Mouse (Mus musculus) hindbrain, embryonic 16.5 days (tissue): ENCODE results near the gene Dok4. TPM values are rescaled to one million over a fixed set of nuclear protein-coding genes. Genes with fewer than 3 reads are reported as not detected.

Experiments
- ATAC-seq: fragments of 200-750 bp; cut with Nextera tagmentation; 2 replicates; pipeline ENCODE4 v1.8.0; 2017; ENCODE audit warnings: moderate TSS enrichment, moderate library complexity
- H3K27ac ChIP-seq: fragments of 300-500 bp; sonication (generic); 2 replicates; pipeline ENCODE4 v1.5.1; 2014; ENCODE audit warnings: low read depth, mild to moderate bottlenecking, control low read depth, low read length, moderate library complexity
- H3K27me3 ChIP-seq: fragments of 300-500 bp; sonication (generic); replicated peaks from 2 replicates; pipeline ENCODE4 v1.6.1; 2014; ENCODE audit warnings: low read length; ENCODE audit not compliant: control insufficient read depth, insufficient read depth
- H3K36me3 ChIP-seq: fragments of 300-500 bp; sonication (generic); 2 replicates; pipeline ENCODE4 v1.6.1; 2014; ENCODE audit warnings: mild to moderate bottlenecking, low read length, moderate library complexity, mixed read lengths; ENCODE audit not compliant: control insufficient read depth, insufficient read depth
- H3K4me1 ChIP-seq: fragments of 300-500 bp; sonication (generic); 2 replicates; pipeline ENCODE4 v1.6.1; 2014; ENCODE audit warnings: low read depth, low read length; ENCODE audit not compliant: control insufficient read depth, insufficient read depth
- H3K4me2 ChIP-seq: fragments of 300-500 bp; sonication (generic); 2 replicates; pipeline ENCODE4 v1.6.1; 2014; ENCODE audit warnings: mild to moderate bottlenecking, low read length, control low read depth, moderate library complexity
- H3K4me3 ChIP-seq: fragments of 300-500 bp; sonication (generic); 2 replicates; pipeline ENCODE4 v1.5.1; 2014; ENCODE audit warnings: mild to moderate bottlenecking, low read length, control low read depth, moderate library complexity
- H3K9ac ChIP-seq: fragments of 300-500 bp; sonication (generic); 2 replicates; pipeline ENCODE4 v1.6.1; 2014; ENCODE audit warnings: low read depth, mild to moderate bottlenecking, control low read depth, low read length, moderate library complexity
- H3K9me3 ChIP-seq: fragments of 300-500 bp; sonication (generic); 2 replicates; pipeline ENCODE4 v1.6.1; 2014; ENCODE audit warnings: mild to moderate bottlenecking, low read length, moderate library complexity; ENCODE audit not compliant: control insufficient read depth
- WGBS: fragments of 180-500 bp; shearing (Covaris S2); extraction: QIAGEN DNeasy Blood & Tissue Kit; methylation state at CpG from one replicate; pipeline ENCODE4 v1.1.7; 2014; 5-methylcytosine and 5-hydroxymethylcytosine counted together
- polyA plus RNA-seq: library from polyadenylated mRNA; unstranded; fragments of >200 nt; fragmentation: Nextera tagmentation; extraction: Ambion mirVana; gene quantifications from 2 replicates; pipeline ENCODE4 v1.2.1, GENCODE M21; 2015

The Dok4 gene
- polyA plus RNA-seq, result 91.1 and 95.5 TPM in 2 replicates

DNA sequence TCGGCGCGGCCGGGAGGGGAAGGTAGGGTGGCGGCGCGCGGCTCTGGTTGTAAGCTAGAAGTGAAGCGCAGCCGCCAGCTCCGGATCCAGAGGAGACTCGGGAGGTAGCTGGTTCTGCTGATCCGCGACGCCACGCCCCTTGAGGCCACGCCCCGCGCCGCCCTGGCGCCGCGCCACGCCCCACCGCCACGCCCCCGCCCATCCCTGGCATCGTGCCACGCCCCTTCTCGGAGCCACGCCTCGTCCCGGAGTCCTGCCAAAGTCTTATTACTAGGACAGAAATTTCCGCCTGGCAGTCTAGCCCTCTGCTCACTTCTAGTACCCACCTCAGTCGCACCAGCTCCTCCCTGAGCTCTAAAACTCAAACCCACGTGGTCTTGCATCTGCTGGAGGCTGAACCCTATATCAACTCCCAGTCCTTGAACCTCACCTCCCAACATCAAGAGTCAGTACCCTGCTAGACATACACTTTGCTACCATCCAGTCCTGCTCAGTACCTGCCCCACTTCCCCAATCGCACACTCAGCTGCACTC, at the start of gene Dok4:
Dok4 (minus strand) TSS at position 134 of the 534 bp plus-strand sequence.
- peak within 1 kb of the TSS; percentile 100 for H3K4me2 ChIP-seq
- peak within 1 kb of the TSS; percentile 75 for H3K9ac ChIP-seq
- H3K27me3 ChIP-seq, result peaks cover 12% of the 10 kb centered on the region
- H3K36me3 ChIP-seq, result no peaks in the 10 kb centered on the region
- H3K4me1 ChIP-seq, result peaks cover 25% of the 10 kb centered on the region
- WGBS, result under 1% methylated on average over 27 of the region's 37 CpGs
- H3K27ac ChIP-seq, result 0 out of 2 replicates have a peak within 1 kb of the TSS, but pooled peaks have one; percentile 17
- H3K9me3 ChIP-seq, result no peaks in the 10 kb centered on the region
- peak; percentile 53 for ATAC-seq
- H3K4me3 ChIP-seq, result peak within 1 kb of the TSS; percentile 70

- Histone ChIP-seq H3K27me3 (no peaks in the 10 kb centered on the region), H3K4me3 (no peak within 1 kb of the TSS), H3K4me1 (no peaks in the 10 kb centered on the region), H3K9me3 (no peaks in the 10 kb centered on the region), H3K27ac (no peak within 1 kb of the TSS), H3K9ac (no peak within 1 kb of the TSS), H3K36me3 (no peaks in the 10 kb centered on the region), H3K4me2 (no peak within 1 kb of the TSS)
- WGBS, result 52% methylated on average over 7 of the region's 8 CpGs
- ATAC-seq, result no peak
Measured at GRCm38 (mm10) chr8:94923405-94923804, 47.3 kb upstream of the Dok4 start, which contains the start of gene Adgrg5. Gene Adgrg5, plus strand, starts transcription at chr8:94923694.

GRCm38 (mm10) chr8:94922602-94923001, 46.5 kb upstream of the Dok4 start:
- no peak overlapping the region for H3K27ac ChIP-seq
- ATAC-seq, result no peak
- H3K4me3 ChIP-seq, result no peak overlapping the region
- H3K9ac ChIP-seq, result no peak overlapping the region
- no peaks in the 10 kb centered on the region for H3K36me3 ChIP-seq
- H3K27me3 ChIP-seq, result peaks cover 4% of the 10 kb centered on the region; the same call in 1 of the 2 replicates
- no peak overlapping the region for H3K4me2 ChIP-seq
- H3K9me3 ChIP-seq, result no peaks in the 10 kb centered on the region
- peaks cover 5% of the 10 kb centered on the region; the same call in 1 of the 2 replicates for H3K4me1 ChIP-seq
- WGBS, result 29% methylated on average over 8 of the region's 8 CpGs

DNA sequence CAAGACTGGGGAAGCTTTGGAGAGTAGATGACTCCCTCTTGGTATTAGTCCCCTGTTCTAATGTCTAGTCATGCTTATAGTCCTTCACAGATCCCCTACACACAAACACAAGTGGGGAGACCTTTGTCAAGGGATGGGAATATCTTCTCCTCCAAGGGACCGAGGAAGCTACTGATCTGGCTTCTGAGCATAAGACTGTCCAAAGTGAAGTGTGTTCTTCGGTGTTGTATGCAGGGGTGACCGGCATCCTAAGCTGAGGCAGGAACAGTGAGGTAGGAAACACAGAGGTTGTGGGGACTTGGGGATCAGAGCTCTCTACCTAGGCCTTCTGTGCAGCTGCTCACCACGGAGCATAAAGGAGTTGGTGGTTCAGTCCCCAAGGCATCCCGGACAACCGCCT, 46.0 kb upstream of the Dok4 start:
- Histone ChIP-seq H3K9me3 (no peaks in the 10 kb centered on the region), H3K27ac (no peak overlapping the region), H3K9ac (no peak overlapping the region), H3K4me1 (peaks cover 8% of the 10 kb centered on the region; the same call in 1 of the 2 replicates), H3K4me3 (no peak overlapping the region), H3K36me3 (no peaks in the 10 kb centered on the region), H3K27me3 (peaks cover 5% of the 10 kb centered on the region; the same call in 1 of the 2 replicates), H3K4me2 (no peak overlapping the region)
- WGBS, result 63% methylated on average over 6 of the region's 6 CpGs
- no peak for ATAC-seq

- ATAC-seq, result no peak
- Histone ChIP-seq H3K4me3 (no peak overlapping the region), H3K4me2 (no peak overlapping the region), H3K9me3 (no peaks in the 10 kb centered on the region), H3K27ac (no peak overlapping the region), H3K9ac (no peak overlapping the region), H3K27me3 (peaks cover 5% of the 10 kb centered on the region; the same call in 1 of the 2 replicates), H3K36me3 (no peaks in the 10 kb centered on the region), H3K4me1 (peaks cover 18% of the 10 kb centered on the region)
Measured at GRCm38 (mm10) chr8:94919256-94919655, 43.1 kb upstream of the Dok4 start.

GRCm38 (mm10) chr8:94917851-94918495, 41.8 kb upstream of the Dok4 start, which contains the start of gene Ccdc102a:
Gene Ccdc102a, minus strand, starts transcription at chr8:94918098.
- peaks cover 22% of the 10 kb centered on the region for H3K4me1 ChIP-seq
- H3K36me3 ChIP-seq, result no peaks in the 10 kb centered on the region
- 4% methylated on average over 35 of the region's 51 CpGs for WGBS
- peak within 1 kb of the TSS; percentile 65 for H3K9ac ChIP-seq
- no peaks in the 10 kb centered on the region for H3K9me3 ChIP-seq
- peak within 1 kb of the TSS; percentile 56 for H3K4me3 ChIP-seq
- H3K27ac ChIP-seq, result peak within 1 kb of the TSS; percentile 40; the same call in 1 of the 2 replicates
- ATAC-seq, result 0 out of 2 replicates have a peak, but pooled peaks have one; percentile 14
- H3K4me2 ChIP-seq, result peak within 1 kb of the TSS; percentile 86
- peaks cover 10% of the 10 kb centered on the region for H3K27me3 ChIP-seq

GRCm38 (mm10) chr8:94917352-94917751, 41.2 kb upstream of the Dok4 start:
- H3K36me3 ChIP-seq, result no peaks in the 10 kb centered on the region
- peak overlapping the region; percentile 86 for H3K4me2 ChIP-seq
- peaks cover 15% of the 10 kb centered on the region for H3K27me3 ChIP-seq
- ATAC-seq, result peak; percentile 92
- peak overlapping the region; percentile 56 for H3K4me3 ChIP-seq
- 0% methylated on average over 24 of the region's 27 CpGs for WGBS
- H3K9ac ChIP-seq, result peak overlapping the region; percentile 65
- H3K4me1 ChIP-seq, result peaks cover 25% of the 10 kb centered on the region
- no peaks in the 10 kb centered on the region for H3K9me3 ChIP-seq
- H3K27ac ChIP-seq, result peak overlapping the region; percentile 40; the same call in 1 of the 2 replicates

DNA sequence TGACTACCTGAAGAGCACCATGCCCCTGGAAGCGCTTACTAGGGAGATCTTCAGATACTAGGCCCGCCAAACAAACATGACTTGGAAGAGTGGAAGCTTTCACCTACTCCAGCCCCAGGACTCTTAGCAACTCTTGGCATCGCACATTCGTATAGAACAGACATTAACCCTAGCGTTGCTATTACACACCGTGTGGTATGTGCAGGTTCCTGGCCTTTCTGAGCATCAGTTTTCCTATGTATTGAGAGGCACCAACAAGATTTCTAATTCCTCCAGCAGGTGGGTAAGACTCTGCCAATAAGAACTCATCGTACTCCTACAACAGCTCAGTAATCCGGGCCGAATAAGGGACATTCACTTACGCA, 40.8 kb upstream of the Dok4 start:
- 16% methylated on average over 10 of the region's 10 CpGs for WGBS
- Histone ChIP-seq H3K9ac (peak overlapping the region; percentile 43; the same call in 1 of the 2 replicates), H3K9me3 (no peaks in the 10 kb centered on the region), H3K4me3 (peak overlapping the region; percentile 56), H3K4me1 (peaks cover 25% of the 10 kb centered on the region), H3K4me2 (peak overlapping the region; percentile 86), H3K36me3 (no peaks in the 10 kb centered on the region), H3K27me3 (peaks cover 15% of the 10 kb centered on the region), H3K27ac (no peak overlapping the region)
- ATAC-seq, result peak; percentile 1; the same call in 1 of the 2 replicates

DNA sequence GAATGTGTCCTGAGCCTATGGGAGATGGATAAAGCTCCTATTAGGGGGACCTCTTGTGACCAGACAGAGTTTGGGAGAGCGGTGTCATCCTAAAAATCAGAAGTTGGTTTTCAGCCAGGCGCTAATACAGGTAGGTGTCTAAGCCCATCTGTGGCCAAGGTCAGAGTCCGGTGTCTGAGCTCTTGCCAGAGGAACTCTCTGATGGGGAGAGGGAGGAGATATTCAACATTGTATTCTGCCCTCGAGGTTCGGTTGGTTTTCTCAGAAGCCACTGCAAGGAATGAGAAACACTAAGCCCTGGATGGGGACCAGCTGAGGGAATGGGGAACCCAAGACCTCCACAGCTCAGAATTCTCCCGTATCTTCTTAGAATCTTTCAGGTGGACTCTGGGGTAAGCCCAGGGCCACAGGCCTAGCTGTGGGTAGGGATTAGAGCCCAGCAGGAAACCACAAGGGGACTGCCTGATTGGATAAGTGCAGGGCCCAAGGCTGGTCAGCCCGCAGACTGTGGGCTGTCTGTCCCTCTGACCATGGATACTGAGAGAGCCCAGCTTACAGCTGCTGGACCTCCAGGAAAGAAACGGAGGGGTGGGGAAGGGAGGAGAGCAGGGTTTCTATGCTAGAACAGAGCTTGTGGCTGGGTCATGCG, 40.3 kb upstream of the Dok4 start:
- peak overlapping the region; percentile 86 for H3K4me2 ChIP-seq
- H3K9ac ChIP-seq, result no peak overlapping the region
- ATAC-seq, result no peak
- H3K9me3 ChIP-seq, result no peaks in the 10 kb centered on the region
- H3K4me1 ChIP-seq, result peaks cover 25% of the 10 kb centered on the region
- H3K27me3 ChIP-seq, result peaks cover 15% of the 10 kb centered on the region
- no peak overlapping the region for H3K27ac ChIP-seq
- H3K36me3 ChIP-seq, result no peaks in the 10 kb centered on the region
- 56% methylated on average over 9 of the region's 9 CpGs for WGBS
- peak overlapping the region; percentile 56; the same call in 1 of the 2 replicates for H3K4me3 ChIP-seq
